Mouse (Mus musculus): ENCODE measurements around the gene Bnc2.

DNA sequence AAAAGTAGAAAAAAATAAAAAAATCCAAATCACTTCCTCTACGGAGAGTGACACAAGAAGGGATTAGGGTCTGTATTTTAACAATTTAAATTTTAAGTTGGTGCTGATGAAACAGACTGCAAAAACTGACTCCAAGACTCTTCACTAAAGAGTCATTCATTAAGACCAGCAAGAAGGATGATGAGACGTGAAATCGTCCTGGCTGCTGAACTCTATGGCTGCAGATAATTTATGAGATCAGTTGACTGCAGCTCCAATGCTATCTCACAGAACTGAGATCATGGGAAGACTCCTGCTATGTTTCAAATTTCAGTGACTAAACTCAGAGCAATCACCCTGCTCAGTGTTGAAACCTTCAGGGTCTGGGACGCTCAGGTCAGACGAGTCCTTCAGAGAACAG is 345.4 kb downstream of the Bnc2 start:
- TF ChIP-seq GATA1 (IDR thresholded peaks at IDR 0.05; ENCODE audit: low read length) (no peak), TAL1 (IDR thresholded peaks at IDR 0.05; ENCODE audit: low read length) (no peak)

Measured in erythroblast, embryonic 14.5 days (primary cell).